Mouse (Mus musculus): ENCODE results near the gene Olfr1200.

Olfr1200 gene

GRCm38 (mm10) chr2:88770388-88770787, at the start of gene Olfr1200:
Gene Olfr1200 (minus strand): TSS chr2:88770488.
- in situ Hi-C loops (cut with MboI, MseI), result no loop called here

GRCm38 (mm10) chr2:88814196-88814595, 43.9 kb upstream of the Olfr1200 start, which contains the start of gene Olfr1202:
Gene Olfr1202 (plus strand): TSS chr2:88814496.
- in situ Hi-C loops (cut with MboI, MseI), result no loop called here

GRCm38 (mm10) chr2:88792736-88793135, 22.4 kb upstream of the Olfr1200 start, which contains the start of gene Olfr1201:
Gene Olfr1201 (plus strand): TSS chr2:88793036.
- in situ Hi-C loops (cut with MboI, MseI), result no loop called here

GRCm38 (mm10) chr2:88760369-88760768, 9.9 kb downstream of the Olfr1200 start, which contains the start of gene Olfr1199:
Gene Olfr1199 (minus strand): TSS chr2:88760469.
- in situ Hi-C loops (cut with MboI, MseI), result no loop called here

- in situ Hi-C loops (cut with MboI, MseI), result no loop called here
These were observed 19.0 kb downstream of the Olfr1200 start, which contains the start of gene Olfr1198 for GRCm38 (mm10) chr2:88751270-88751669. Gene Olfr1198 (minus strand): TSS chr2:88751370.

- in situ Hi-C loops (cut with MboI, MseI), result no loop called here
These were observed 26.9 kb downstream of the Olfr1200 start for GRCm38 (mm10) chr2:88743379-88743778.

DNA sequence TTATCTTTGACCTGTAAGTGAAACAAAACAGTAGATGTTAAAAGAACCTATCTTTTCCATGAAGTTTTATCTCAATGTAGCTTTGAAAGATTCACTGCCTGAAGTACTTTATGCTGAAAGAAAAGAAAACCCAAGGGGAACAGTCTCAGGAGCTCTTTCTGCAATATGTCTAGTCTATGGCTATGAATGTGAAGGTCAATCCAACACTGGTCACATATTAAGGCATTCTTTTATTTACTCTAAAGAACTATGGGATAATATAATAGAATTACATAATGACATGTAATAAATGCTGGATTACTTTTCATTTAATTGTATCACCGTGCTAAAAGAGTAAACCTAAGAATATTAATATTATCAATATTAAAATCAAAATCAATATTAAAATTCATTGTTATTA, 38.0 kb downstream of the Olfr1200 start, which contains the start of gene Olfr1197:
Gene Olfr1197, minus strand, starts transcription at position 101 of the 400 bp plus-strand sequence.
- in situ Hi-C loops (cut with MboI, MseI), result no loop called here
